Mouse (Mus musculus) left cerebral cortex, postnatal 4 days (tissue): ENCODE results near the gene Olfr294. TPM values are rescaled to one million over a fixed set of nuclear protein-coding genes. Genes with fewer than 3 reads are reported as not detected.

ENCODE experiments used
- DNase-seq: peaks from one replicate; pipeline ENCODE4 v3.0.0-alpha.2; 2022
- intact Hi-C: fragments of 180-260 bp; cut with DNase I; formaldehyde crosslinking; loops from one replicate; pipeline ENCODE4 v1.15.1; 2025
- total RNA-seq, 2 experiments: library from RNA; stranded (reverse); gene quantifications; 2 replicates each; pipeline ENCODE4 v1.2.3; 2021

The Olfr294 gene
- total RNA-seq = not detected

DNA sequence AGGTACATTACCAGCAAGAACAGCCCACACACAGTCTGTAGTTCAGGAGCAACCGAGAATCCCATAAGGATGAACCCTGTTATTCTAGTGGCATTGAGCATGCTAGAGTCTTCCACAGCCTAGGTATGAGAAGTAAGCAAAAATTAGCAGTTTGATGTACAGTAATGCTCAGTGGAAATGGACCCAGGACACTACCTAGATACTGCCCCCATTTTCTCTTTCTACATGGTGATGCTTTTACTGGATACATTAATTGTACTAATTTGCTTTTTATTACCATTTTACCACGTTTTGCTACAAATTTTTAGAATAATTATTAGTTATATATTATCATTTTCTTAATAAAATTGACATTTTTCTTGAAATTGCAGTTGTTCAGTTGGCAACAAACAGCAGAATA lies at the start of gene Olfr294:
Olfr294 (minus strand) TSS at position 101 of the 400 bp plus-strand sequence.
- intact Hi-C loops = no loop called here
- DNase-seq = no peak

DNA sequence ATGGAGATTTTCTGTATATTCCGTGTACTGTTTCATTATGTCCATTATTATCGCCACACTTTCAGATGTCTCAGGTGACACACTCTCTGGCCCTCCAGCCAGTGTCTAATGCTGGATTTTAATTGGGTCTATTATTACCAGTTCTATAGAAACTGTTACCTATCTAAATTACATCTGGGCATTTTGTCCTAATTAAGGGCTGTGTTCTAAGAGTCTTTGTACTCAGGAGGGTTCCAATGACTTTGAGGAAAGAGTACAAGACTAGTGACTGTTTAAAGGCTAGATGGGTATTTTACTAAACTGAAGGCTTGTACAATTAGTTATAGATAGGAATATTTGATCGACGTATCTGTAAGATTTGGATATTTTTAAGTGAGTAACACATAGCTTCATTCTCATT lies 32.3 kb upstream of the Olfr294 start, which contains the start of gene Olfr293:
Olfr293 (plus strand) TSS at position 301 of the 400 bp plus-strand sequence.
- intact Hi-C loops = no loop called here
- no peak for DNase-seq

DNA sequence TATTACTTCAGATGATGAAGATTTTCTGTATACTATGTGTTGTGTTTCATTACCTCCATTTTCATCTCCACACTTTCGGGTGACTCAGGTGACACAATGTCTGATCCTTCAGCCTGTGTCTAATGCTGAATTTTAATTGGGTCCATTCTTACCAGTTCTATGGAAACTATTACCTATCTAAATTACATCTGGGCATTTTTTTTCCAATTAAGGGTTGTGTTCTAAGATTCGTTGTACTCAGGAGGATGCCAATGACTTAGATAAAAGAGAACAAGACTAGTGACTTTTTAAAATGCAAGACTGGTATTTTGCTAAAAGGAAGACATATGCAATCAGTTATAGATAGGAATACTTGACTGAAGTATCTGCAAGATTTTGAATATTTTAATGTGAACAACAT lies 32.9 kb downstream of the Olfr294 start, which contains the start of gene Olfr295:
Olfr295 (plus strand) TSS at position 301 of the 400 bp plus-strand sequence.
- DNase-seq = no peak
- intact Hi-C loops = no loop called here

Other genes starting within 250 kb of the Olfr294 start
- not detected for gene Olfr305, start 249.7 kb downstream of the Olfr294 start, total RNA-seq
- gene Olfr304, start 230.0 kb downstream of the Olfr294 start, total RNA-seq = not detected
- gene Olfr303, start 218.9 kb downstream of the Olfr294 start, total RNA-seq = not detected
- gene Olfr301, start 212.8 kb downstream of the Olfr294 start, total RNA-seq = not detected
- not detected for gene Olfr299, start 156.7 kb downstream of the Olfr294 start, total RNA-seq
- gene Olfr298, start 124.2 kb downstream of the Olfr294 start, total RNA-seq = not detected
- not detected for gene Olfr297, start 96.7 kb downstream of the Olfr294 start, total RNA-seq
- gene Olfr295, start 32.8 kb downstream of the Olfr294 start, total RNA-seq = not detected
- not detected for gene Olfr293, start 32.4 kb upstream of the Olfr294 start, total RNA-seq
- not detected for gene Olfr292, start 71.7 kb upstream of the Olfr294 start, total RNA-seq
- gene Folh1, start 159.3 kb upstream of the Olfr294 start, total RNA-seq = 1 to 10 TPM in 1 of 2 experiments, under 1 TPM in 1; 0.82 to 1.1 TPM
- gene Vmn2r77, start 178.4 kb upstream of the Olfr294 start, total RNA-seq = not detected